In the genomic region with DNA sequence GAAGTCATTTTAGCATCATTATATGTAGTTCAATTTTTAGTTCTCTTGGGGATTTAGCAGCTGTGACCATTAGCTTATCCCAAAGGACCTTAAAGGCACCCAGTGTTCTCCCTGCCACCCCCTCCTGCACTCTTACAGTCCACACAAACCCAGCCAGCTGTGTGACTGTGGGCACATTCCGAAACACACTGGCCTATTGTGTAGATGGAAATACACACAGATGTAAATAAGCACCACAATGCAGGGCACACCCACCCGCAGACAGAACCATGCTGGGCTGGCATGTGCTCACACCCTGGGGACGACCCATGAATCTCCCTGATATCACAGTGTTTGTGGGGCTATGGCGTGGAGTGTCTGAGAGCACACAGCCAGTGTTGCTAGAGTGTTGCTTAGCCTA, we compare ENCODE assay signal across 22 mouse cellular contexts. TPM values are rescaled to one million over a fixed set of nuclear protein-coding genes. Genes with fewer than 3 reads are reported as not detected.
DNase-seq lines count a peak whose midpoint lies in the region; ATAC-seq lines count a peak whose summit lies in the region.
"Had no signal": no experiment of that assay in that cellular context is flagged by ENCODE, and none has a peak within 500 bp of the region (broad histone marks: within the 10 kb centered on the region; RNA-seq: fewer than 3 reads in every experiment).

No protein-coding gene starts in this region.

- peaks cover 53% of the 10 kb centered on the region for H3K4me1 ChIP-seq in liver, embryonic 12.5 days
- peaks cover 7% of the 10 kb centered on the region for H3K4me1 ChIP-seq in midbrain, embryonic 13.5 days (replicated peaks)
- peaks cover 26% of the 10 kb centered on the region for H3K4me1 ChIP-seq in midbrain, embryonic 10.5 days
- H3K4me1 ChIP-seq: embryonic facial prominence, embryonic 13.5 days; heart, embryonic 10.5 days; heart, embryonic 15.5 days had no signal

- peaks cover 5% of the 10 kb centered on the region for H3K9me3 ChIP-seq in liver, embryonic 12.5 days (replicated peaks)
- H3K9me3 ChIP-seq in midbrain, embryonic 13.5 days, result peaks cover 3% of the 10 kb centered on the region; the same call in 1 of the 2 replicates
- peaks cover 7% of the 10 kb centered on the region for H3K9me3 ChIP-seq in midbrain, embryonic 10.5 days (replicated peaks)
- H3K9me3 ChIP-seq: embryonic facial prominence, embryonic 13.5 days; heart, embryonic 15.5 days; hindbrain, embryonic 13.5 days had no signal

- no peak for ATAC-seq in liver, embryonic 12.5 days
- no peak for ATAC-seq in midbrain, embryonic 13.5 days
- ATAC-seq: forebrain, embryonic 16.5 days; hindbrain, postnatal 0 days; Patski had no signal

- H3K36me3 ChIP-seq in liver, embryonic 12.5 days, result no peaks in the 10 kb centered on the region
- H3K36me3 ChIP-seq in midbrain, embryonic 13.5 days, result no peaks in the 10 kb centered on the region
- no peaks in the 10 kb centered on the region for H3K36me3 ChIP-seq in midbrain, embryonic 10.5 days
- H3K36me3 ChIP-seq: embryonic facial prominence, embryonic 13.5 days; forebrain, embryonic 12.5 days; heart, embryonic 10.5 days; heart, embryonic 15.5 days; hindbrain, embryonic 13.5 days had no signal

- WGBS in liver, embryonic 12.5 days (ENCODE audit: insufficient replicate concordance), result 65% methylated on average over 4 of the region's 4 CpGs
- 57% methylated on average over 4 of the region's 4 CpGs for WGBS in midbrain, embryonic 13.5 days
- WGBS in midbrain, embryonic 10.5 days, result 78% methylated on average over 4 of the region's 4 CpGs

- H3K27ac ChIP-seq in liver, embryonic 12.5 days, result 0 out of 2 replicates have a peak overlapping the region, but pooled peaks have one; percentile 3
- H3K27ac ChIP-seq in midbrain, embryonic 13.5 days, result no peak overlapping the region
- H3K27ac ChIP-seq in midbrain, embryonic 10.5 days (replicated peaks), result no peak overlapping the region
- H3K27ac ChIP-seq: embryonic facial prominence, embryonic 13.5 days; forebrain, embryonic 12.5 days; gastrocnemius, adult 2 months; heart, embryonic 10.5 days; heart, embryonic 15.5 days; hindbrain, embryonic 13.5 days; hindbrain, postnatal 0 days had no signal

- no peak overlapping the region for H3K9ac ChIP-seq in liver, embryonic 12.5 days
- H3K9ac ChIP-seq in midbrain, embryonic 13.5 days (replicated peaks), result 0 out of 2 replicates have a peak overlapping the region, but pooled peaks have one; percentile 3
- H3K9ac ChIP-seq: embryonic facial prominence, embryonic 13.5 days; forebrain, embryonic 12.5 days; heart, embryonic 15.5 days; hindbrain, embryonic 13.5 days had no signal

- DNase-seq in liver (no peak), R1 (ENCODE audit: low read depth, low spot score) (peak; percentile 62)
- no peak for DNase-seq in midbrain, embryonic 10.5 days (ENCODE audit: low spot score)
- DNase-seq in adrenal gland, postnatal 36 days, result no peak
- DNase-seq in kidney, postnatal 36 days, result no peak
- DNase-seq: cerebellum, adult 18-20 months; cerebellum, adult 9-11 months; cerebellum, postnatal 36 days; gastrocnemius, adult 2 months; gastrocnemius, postnatal 25 days; heart, adult 18-20 months; heart, postnatal 14 days had no signal

- H3K4me3 ChIP-seq in liver, embryonic 12.5 days, result no peak overlapping the region
- no peak overlapping the region for H3K4me3 ChIP-seq in midbrain, embryonic 13.5 days (replicated peaks)
- no peak overlapping the region for H3K4me3 ChIP-seq in midbrain, embryonic 10.5 days
- H3K4me3 ChIP-seq: embryonic facial prominence, embryonic 13.5 days; forebrain, embryonic 12.5 days; gastrocnemius, adult 2 months; heart, embryonic 10.5 days; heart, embryonic 15.5 days; hindbrain, embryonic 13.5 days had no signal

- no peak overlapping the region for H3K4me2 ChIP-seq in liver, embryonic 12.5 days
- H3K4me2 ChIP-seq in midbrain, embryonic 13.5 days (replicated peaks), result no peak overlapping the region
- H3K4me2 ChIP-seq: embryonic facial prominence, embryonic 13.5 days; forebrain, embryonic 12.5 days; heart, embryonic 15.5 days; hindbrain, embryonic 13.5 days had no signal

- H3K27me3 ChIP-seq in liver, embryonic 12.5 days (replicated peaks), result peaks cover 12% of the 10 kb centered on the region; the same call in 1 of the 2 replicates
- no peaks in the 10 kb centered on the region for H3K27me3 ChIP-seq in midbrain, embryonic 13.5 days
- 0 out of 2 replicates have a peak, but pooled peaks cover 5% of the 10 kb centered on the region for H3K27me3 ChIP-seq in midbrain, embryonic 10.5 days (ENCODE audit: low read depth, poor library complexity, severe bottlenecking)
- H3K27me3 ChIP-seq: embryonic facial prominence, embryonic 13.5 days; heart, embryonic 15.5 days; hindbrain, embryonic 13.5 days; Patski had no signal

RNA-seq across cellular contexts. Expression of gene Phospho1, which starts 12.1 kb away (rescaled TPM):
- 2.7 and 3.4 TPM in 2 replicates for polyA plus RNA-seq in liver, embryonic 12.5 days (2016; fragmentation: Nextera tagmentation; extraction: Ambion mirVana)
- polyA plus RNA-seq in midbrain, embryonic 13.5 days (2015; fragmentation: Nextera tagmentation; extraction: Ambion mirVana), result not detected in 2 replicates
- polyA plus RNA-seq in midbrain, embryonic 10.5 days (2016; fragmentation: Nextera tagmentation; extraction: Ambion mirVana), result 0.30 TPM in 1 of 2 replicates, not detected in the other
- total RNA-seq in adrenal gland, postnatal 36 days (2021), result 100 to 1,000 TPM; 119 to 160 TPM
- polyA plus RNA-seq: forebrain, embryonic 12.5 days; forebrain, embryonic 16.5 days; hindbrain, embryonic 13.5 days had no signal

RNA-seq across cellular contexts. Expression of gene Gngt2, which starts 24.8 kb away (rescaled TPM):
- polyA plus RNA-seq in liver, embryonic 12.5 days (2016; fragmentation: Nextera tagmentation; extraction: Ambion mirVana), result 15.8 and 16.7 TPM in 2 replicates
- polyA plus RNA-seq in midbrain, embryonic 13.5 days (2015; fragmentation: Nextera tagmentation; extraction: Ambion mirVana), result 2.7 and 3.8 TPM in 2 replicates
- polyA plus RNA-seq in midbrain, embryonic 10.5 days (2016; fragmentation: Nextera tagmentation; extraction: Ambion mirVana), result 4.4 and 6.1 TPM in 2 replicates
- 10 to 100 TPM; 14.3 to 30.9 TPM for total RNA-seq in adrenal gland, postnatal 36 days (2021)
- polyA plus RNA-seq: Patski had no signal

RNA-seq across cellular contexts. Expression of gene Abi3, which starts 30.1 kb away (rescaled TPM):
- 7.3 and 7.6 TPM in 2 replicates for polyA plus RNA-seq in liver, embryonic 12.5 days (2016; fragmentation: Nextera tagmentation; extraction: Ambion mirVana)
- 1.1 and 1.6 TPM in 2 replicates for polyA plus RNA-seq in midbrain, embryonic 13.5 days (2015; fragmentation: Nextera tagmentation; extraction: Ambion mirVana)
- polyA plus RNA-seq in midbrain, embryonic 10.5 days (2016; fragmentation: Nextera tagmentation; extraction: Ambion mirVana), result 3.5 and 3.6 TPM in 2 replicates
- 10 to 100 TPM; 11.3 to 19.3 TPM for total RNA-seq in adrenal gland, postnatal 36 days (2021)
- polyA plus RNA-seq: Patski had no signal
